Mouse (Mus musculus) adipocyte (in vitro differentiated cells): ENCODE results near the gene Zfp704.
A peak's percentile ranks its signal among the peaks of the same experiment; 100 is the strongest.

ENCODE experiments used
- DNase-seq: peaks from one replicate; pipeline ENCODE4 v3.0.0-alpha.2; 2016; ENCODE audit warnings: low spot score

The Zfp704 gene

GRCm38 (mm10) chr3:9424637-9425036, 185.2 kb downstream of the Zfp704 start:
- DNase-seq: no peak

GRCm38 (mm10) chr3:9423669-9424068, 186.2 kb downstream of the Zfp704 start:
- no peak for DNase-seq

GRCm38 (mm10) chr3:9408896-9409295, 201.0 kb downstream of the Zfp704 start:
- no peak for DNase-seq

GRCm38 (mm10) chr3:9407801-9408200, 202.1 kb downstream of the Zfp704 start:
- no peak for DNase-seq

- no peak for DNase-seq
Observed at GRCm38 (mm10) chr3:9407119-9407546, 202.8 kb downstream of the Zfp704 start.

DNA sequence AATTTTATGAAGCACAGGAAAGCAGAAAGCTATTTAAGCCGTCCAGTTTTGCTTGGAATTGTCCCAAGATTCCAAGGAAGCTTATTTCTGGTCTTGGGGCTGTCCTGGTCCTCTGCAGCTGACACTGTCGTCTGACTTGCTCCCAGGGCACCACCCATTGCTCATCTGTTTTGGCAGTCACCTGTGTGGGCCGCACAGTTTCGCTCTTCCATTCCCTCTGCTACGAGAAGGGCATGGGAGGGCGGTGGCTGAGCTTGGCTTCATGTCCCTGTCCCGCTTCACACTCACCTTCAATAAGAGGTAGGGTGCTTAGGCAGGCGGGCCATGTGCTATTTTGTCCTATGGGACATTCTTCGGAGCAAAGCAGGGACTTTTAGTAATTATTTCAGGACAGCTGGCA, 204.5 kb downstream of the Zfp704 start:
- no peak for DNase-seq

DNA sequence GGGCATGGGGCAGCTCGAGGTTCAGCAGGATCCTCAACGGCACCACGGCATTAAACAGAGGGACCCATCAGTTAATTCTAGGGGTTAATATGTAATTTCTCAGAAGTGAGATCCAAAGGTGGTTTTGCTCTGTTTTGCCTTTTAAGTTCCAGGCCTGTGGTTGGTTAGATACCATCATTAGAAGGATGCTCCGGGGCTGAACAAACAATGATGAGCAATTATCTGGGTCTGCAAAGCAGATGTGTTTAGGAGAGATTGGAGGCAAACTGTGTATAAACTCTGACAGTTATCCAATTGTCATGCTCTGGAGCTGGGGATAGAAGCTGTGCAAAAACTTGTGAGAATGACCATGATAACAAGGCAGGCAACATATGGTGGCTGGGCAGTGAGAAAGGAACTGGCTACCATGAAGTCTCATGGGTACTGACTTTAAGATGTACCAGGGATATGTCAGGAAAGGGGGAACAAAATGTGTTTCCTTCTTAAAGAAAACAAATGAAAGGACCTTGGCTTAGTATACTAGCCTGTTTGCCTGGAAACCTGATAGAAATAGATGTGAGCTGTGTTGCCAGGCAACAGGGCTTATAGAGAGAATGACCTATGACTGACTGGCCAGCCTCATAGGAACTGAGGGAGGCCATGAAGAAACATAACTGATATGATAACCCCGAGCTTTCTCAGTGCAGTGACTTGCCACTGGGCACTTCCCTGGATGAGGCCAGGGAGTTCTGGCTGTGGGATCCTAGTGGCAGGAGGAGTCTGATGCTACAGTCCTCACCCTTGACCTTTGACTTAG, 206.4 kb downstream of the Zfp704 start:
- DNase-seq: no peak

DNA sequence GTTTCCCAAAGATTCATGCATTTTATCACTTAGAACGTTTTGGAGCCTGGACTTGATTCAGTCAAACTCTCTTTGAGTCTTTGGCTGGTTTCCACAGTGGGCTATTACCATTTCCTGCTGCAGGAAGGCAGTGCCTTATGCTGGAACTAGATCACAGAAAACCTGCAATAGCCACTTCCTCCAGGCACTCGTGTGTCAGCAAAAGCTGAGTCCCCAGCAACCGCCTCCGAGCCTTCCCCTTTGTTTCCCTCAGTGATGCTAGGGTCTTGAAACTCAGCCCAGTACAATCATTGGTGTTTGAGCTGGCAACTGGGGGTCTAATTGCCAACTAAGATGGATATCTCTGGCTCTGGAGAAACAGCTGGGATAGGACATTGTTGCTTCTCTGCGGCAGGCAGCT, 207.0 kb downstream of the Zfp704 start:
- no peak for DNase-seq

GRCm38 (mm10) chr3:9402345-9402744, 207.5 kb downstream of the Zfp704 start:
- DNase-seq: no peak

DNA sequence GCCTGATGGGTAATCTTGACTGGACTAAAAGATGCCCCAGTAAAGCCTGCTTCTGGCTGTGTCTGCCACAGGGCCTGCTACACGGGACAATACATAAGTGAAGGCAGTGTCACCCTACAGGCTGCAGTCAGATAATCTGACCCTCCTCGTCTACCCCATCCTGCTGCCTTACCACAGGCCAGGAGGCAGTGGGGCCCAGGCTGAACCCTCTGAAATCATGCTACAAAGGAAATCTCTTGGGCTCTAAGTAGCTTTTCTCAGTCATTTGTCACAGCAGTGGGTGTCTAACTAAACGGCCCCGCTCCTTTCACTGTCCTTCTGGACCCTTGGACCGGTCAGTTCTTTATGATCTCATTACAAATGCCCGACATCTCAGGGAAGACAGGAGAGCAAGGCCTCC, 208.2 kb downstream of the Zfp704 start:
- DNase-seq: no peak

DNA sequence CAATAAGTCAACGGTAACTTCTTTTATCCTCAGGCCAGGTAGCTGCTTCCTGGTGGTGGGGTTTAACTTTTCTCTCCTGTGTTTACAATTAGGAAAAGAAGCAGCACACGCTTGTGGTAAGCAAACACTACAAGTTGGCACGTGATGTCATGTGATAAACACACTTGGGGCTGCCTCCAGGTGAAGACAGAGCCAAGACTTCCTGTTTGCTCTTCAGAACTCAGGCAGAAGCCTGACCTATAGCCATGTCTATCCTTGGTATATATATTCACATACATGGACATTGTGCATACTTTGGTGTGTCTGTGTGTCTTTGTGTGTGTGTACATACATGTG, 209.0 kb downstream of the Zfp704 start:
- no peak for DNase-seq

GRCm38 (mm10) chr3:9400201-9400885, 209.5 kb downstream of the Zfp704 start:
- peak; percentile 83 for DNase-seq

- no peak for DNase-seq
Observed at GRCm38 (mm10) chr3:9398271-9398670, 211.6 kb downstream of the Zfp704 start.
